Mouse (Mus musculus) brain, embryonic 14.5 days (tissue): ENCODE data around the gene Stk16.

Experiments used
- CTCF ChIP-seq: fragments of 200-500 bp; IDR thresholded peaks from 2 replicates; pipeline ENCODE4 v1.5.1; 2012; ENCODE audit warnings: inconsistent platforms, mild to moderate bottlenecking, moderate library complexity, borderline replicate concordance; ENCODE audit not compliant: insufficient read depth, insufficient read length; ENCODE audit errors: extremely low read depth
- POLR2A ChIP-seq: fragments of 200-500 bp; IDR thresholded peaks from 2 replicates; pipeline ENCODE4 v1.6.1; 2012; ENCODE audit warnings: mild to moderate bottlenecking, inconsistent platforms, borderline replicate concordance; ENCODE audit not compliant: poor library complexity, insufficient read depth, insufficient read length, severe bottlenecking; ENCODE audit errors: extremely low read depth

- TF ChIP-seq CTCF, result no peak
- no peak for TF ChIP-seq POLR2A
These were observed 33.7 kb downstream of the Stk16 start for GRCm38 (mm10) chr1:75244175-75244826.
